Mouse (Mus musculus) pancreas, adult 10 weeks (tissue): ENCODE measurements around the gene Fam160a2. TPM values are rescaled to one million over a fixed set of nuclear protein-coding genes. Genes with fewer than 3 reads are reported as not detected.

Source experiments
- polyA plus RNA-seq: library from polyadenylated mRNA; stranded (reverse); fragments of 350-450 nt; fragmentation: Illumina TruSeq; extraction: RNeasy Lipid Tissue Mini Kit (QIAGEN cat#74804); gene quantifications from one replicate; pipeline ENCODE4 v1.2.3, GENCODE M21; 2015; ENCODE audit warnings: low read depth, low replicate concordance; ENCODE audit not compliant: insufficient read depth

Gene Fam160a2
- polyA plus RNA-seq = 18.0 TPM

DNA sequence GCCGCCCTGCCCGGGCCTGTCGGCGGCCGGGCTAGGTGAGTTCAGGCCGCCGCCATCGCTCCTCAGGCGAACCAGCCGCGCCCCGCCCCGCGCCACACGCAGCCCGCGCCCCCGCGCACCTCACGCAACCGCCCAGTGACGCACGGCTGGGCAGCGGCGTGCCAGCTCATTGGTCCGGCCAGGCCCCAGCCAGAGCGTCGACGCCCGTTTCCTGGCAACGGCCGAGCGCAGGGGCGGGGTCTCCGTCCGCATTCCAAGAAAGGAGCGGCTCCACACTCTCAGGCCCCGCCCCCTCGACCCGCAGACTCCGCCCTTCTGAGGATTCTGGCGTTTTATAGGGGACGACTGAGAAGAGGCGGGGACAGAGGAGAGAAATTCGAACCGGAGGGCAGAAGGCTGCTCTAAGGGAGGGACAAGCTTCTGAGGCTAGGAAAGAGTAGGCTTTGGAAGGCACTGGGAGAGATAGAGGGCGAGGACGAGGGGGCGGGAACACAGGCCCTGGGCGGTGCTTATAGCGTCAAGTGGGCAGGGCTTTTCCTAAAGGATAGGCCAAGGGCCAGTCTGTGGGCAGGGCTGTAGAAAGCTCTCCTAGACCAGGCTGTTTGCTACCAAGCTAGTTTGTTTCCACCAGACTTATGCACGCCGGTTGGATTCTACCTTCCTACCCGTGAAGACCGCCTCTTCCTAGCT lies at the start of gene Fam160a2:
Fam160a2 (minus strand) TSS at position 120 of the 690 bp plus-strand sequence.

DNA sequence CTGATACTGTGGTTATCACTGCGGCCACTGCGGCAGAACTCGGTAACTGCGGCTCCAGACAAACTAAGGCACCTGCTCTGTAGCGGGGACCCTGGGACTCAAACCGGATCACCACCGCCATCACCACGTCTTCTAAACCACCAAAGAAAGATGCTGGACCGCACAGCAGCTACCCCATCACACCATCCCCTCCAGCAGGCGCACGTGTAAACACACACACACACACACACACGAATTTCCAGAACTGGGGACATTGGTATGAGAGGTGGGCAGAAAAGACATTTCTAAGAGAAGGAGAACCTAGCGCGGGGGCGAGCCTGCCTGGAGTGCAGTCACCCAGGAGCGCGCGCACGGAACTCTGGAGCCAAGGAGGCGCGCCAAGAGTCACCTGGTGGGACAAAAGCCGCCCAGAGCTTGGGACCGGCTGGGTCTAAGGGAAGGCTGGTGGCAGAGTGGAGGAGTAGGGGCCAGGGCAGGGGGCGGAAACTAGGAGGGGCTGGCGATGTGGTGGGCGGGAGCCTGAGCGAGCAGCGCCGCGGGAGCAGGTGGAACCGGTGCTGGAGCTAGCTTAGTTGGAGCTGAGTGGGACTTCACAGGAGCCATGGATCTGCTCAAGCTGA lies 25.7 kb upstream of the Fam160a2 start, which contains the start of gene Cckbr:
Cckbr (plus strand) TSS at position 308 of the 620 bp plus-strand sequence.

GRCm38 (mm10) chr7:105404268-105404667 lies 4.4 kb upstream of the Fam160a2 start, which contains the start of gene Cnga4:
TSS of gene Cnga4 (plus strand) at chr7:105404568.

DNA sequence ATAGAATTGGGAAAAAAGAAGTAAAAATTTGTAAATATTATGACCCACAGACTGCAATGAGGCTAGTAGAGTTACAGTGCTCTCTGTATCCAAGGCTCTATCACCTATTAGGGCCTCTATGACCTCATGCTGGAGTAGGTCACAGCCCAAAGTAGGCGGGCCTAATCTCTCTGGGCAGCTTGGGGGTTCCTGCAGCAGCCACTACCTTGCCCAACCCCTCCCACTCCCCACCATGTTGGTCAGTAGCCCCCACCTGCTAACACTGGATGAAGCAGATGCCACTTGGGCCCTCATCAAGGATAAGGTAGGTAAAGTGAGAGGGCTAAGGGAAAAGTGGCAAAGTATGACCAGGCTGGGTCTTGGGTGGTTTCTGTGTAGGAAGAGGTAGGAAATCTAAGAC lies 25.0 kb downstream of the Fam160a2 start, which contains the start of gene Gm5901:
Gm5901 (plus strand) TSS at position 173 of the 400 bp plus-strand sequence.

DNA sequence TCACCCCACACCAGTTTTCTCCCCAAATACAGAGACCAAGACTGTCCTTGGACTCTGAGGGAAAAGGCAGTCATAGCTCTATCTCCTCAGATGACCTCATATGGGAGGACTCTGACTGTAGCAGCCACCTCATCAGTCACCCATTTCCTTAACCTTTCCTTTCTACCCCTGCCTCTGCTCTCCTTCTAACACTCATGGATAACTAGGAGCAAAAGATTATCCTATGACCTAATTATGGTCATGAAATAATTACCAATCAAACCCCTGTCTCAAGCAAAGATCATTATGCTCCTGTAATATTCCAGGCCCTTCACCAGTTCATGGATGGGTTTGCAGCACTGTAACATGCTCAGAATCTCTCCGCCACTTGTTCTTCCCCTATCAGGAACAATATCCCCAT lies 31.9 kb downstream of the Fam160a2 start, which contains the start of gene Olfr692:
Olfr692 (plus strand) TSS at position 301 of the 400 bp plus-strand sequence.

DNA sequence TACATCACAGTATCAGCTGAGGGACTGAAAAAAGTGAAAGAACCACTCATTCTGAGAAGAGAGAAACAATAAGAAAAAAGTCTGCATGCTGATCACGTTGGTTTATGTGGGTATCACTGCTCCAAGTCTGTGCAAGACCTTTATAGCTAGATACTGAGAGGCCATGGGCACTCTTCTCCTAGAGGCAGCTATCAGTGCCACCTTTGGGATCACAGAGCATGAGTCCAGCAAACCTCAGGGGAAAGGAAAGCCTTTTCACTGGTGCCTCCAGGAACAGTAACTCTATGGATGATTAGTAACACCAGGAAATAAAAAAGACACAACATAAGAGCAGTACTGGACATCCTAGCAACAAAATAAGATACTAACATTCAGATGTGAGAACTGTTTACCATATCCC lies 57.7 kb downstream of the Fam160a2 start, which contains the start of gene Olfr691:
Olfr691 (minus strand) TSS at position 101 of the 400 bp plus-strand sequence.

GRCm38 (mm10) chr7:105334004-105334403 lies 65.8 kb downstream of the Fam160a2 start, which contains the start of gene Olfr690:
TSS of gene Olfr690 (minus strand) at chr7:105334104.

Other genes starting within 250 kb of the Fam160a2 start
- not detected for gene Olfr684, start 236.4 kb downstream of the Fam160a2 start, polyA plus RNA-seq
- not detected for gene Olfr685, start 214.0 kb downstream of the Fam160a2 start, polyA plus RNA-seq
- gene Olfr686, start 192.6 kb downstream of the Fam160a2 start, polyA plus RNA-seq = not detected
- not detected for gene Olfr688, start 112.0 kb downstream of the Fam160a2 start, polyA plus RNA-seq
- not detected for gene Olfr689, start 88.9 kb downstream of the Fam160a2 start, polyA plus RNA-seq
- gene Olfr690, start 66.0 kb downstream of the Fam160a2 start, polyA plus RNA-seq = not detected
- not detected for gene Olfr691, start 57.8 kb downstream of the Fam160a2 start, polyA plus RNA-seq
- not detected for gene Olfr692, start 31.8 kb downstream of the Fam160a2 start, polyA plus RNA-seq
- not detected for gene Gm5901, start 25.0 kb downstream of the Fam160a2 start, polyA plus RNA-seq
- not detected for gene Cnga4, start 4.5 kb upstream of the Fam160a2 start, polyA plus RNA-seq
- gene Cckbr, start 25.7 kb upstream of the Fam160a2 start, polyA plus RNA-seq = not detected
- 18.3 TPM for gene Cavin3, start 82.2 kb upstream of the Fam160a2 start, polyA plus RNA-seq
- 10.9 TPM for gene Smpd1, start 154.3 kb upstream of the Fam160a2 start, polyA plus RNA-seq
- gene Apbb1, start 181.6 kb upstream of the Fam160a2 start, polyA plus RNA-seq = 3.9 TPM
- gene Hpx, start 200.1 kb upstream of the Fam160a2 start, polyA plus RNA-seq = not detected
- 22.4 TPM for gene Trim3, start 233.5 kb upstream of the Fam160a2 start, polyA plus RNA-seq
- 41.8 TPM for gene Timm10b, start 240.0 kb upstream of the Fam160a2 start, polyA plus RNA-seq
- gene Arfip2, start 240.4 kb upstream of the Fam160a2 start, polyA plus RNA-seq = 22.3 TPM
- gene Gm45799, start 240.5 kb upstream of the Fam160a2 start, polyA plus RNA-seq = 1.1 TPM